Mouse (Mus musculus) myocyte (in vitro differentiated cells): ENCODE measurements around the gene Alb.

ENCODE experiments used
- MAX ChIP-seq: IDR thresholded peaks from one replicate; pipeline ENCODE4 v1.6.1; 2011; ENCODE audit warnings: low read depth, mild to moderate bottlenecking, control low read depth
- POLR2A ChIP-seq: IDR thresholded peaks from one replicate; pipeline ENCODE4 v1.6.1; 2011; ENCODE audit warnings: low read depth, mild to moderate bottlenecking, control low read depth, moderate library complexity; ENCODE audit not compliant: insufficient read length
- POLR2AphosphoS2 ChIP-seq: IDR thresholded peaks from one replicate; pipeline ENCODE4 v1.6.1; 2011; ENCODE audit warnings: low read depth, control low read depth; ENCODE audit not compliant: insufficient read length
- SRF ChIP-seq: IDR thresholded peaks from one replicate; pipeline ENCODE4 v1.6.1; 2011; ENCODE audit warnings: low read depth; ENCODE audit not compliant: control insufficient read depth, insufficient read length
- TCF12 ChIP-seq: IDR thresholded peaks from one replicate; pipeline ENCODE4 v1.6.1; 2011; ENCODE audit warnings: mild to moderate bottlenecking, control low read depth; ENCODE audit not compliant: poor library complexity, insufficient read depth, severe bottlenecking

DNA sequence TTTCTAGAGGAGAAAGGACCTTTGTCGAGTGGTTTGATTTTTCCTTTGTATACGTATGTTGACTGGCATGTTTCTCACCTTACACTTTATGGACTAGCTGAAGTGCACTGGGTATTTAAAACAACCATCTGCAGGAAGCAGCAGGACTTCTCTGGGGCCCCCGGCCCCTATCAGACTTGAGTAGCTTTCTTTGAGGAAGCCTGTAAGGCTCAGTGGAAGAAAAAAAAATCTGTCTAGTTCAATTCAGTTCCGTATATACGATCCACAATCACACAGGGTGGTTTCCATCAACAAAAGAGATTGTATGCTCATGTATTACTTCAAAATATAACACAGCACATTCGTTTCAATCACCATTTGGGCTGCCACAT, 45.8 kb upstream of the Alb start:
- no peak for TF ChIP-seq POLR2A
- no peak for TF ChIP-seq SRF
- TF ChIP-seq MAX = no peak
- TF ChIP-seq TCF12 = no peak
- TF ChIP-seq POLR2AphosphoS2 = no peak
